Mouse (Mus musculus) kidney, adult 2 months (tissue): ENCODE data around the gene Slit3. TPM values are rescaled to one million over a fixed set of nuclear protein-coding genes. Genes with fewer than 3 reads are reported as not detected.

ENCODE experiments used
- DNase-seq: peaks from one replicate; pipeline ENCODE4 v3.0.0; 2021
- H3K27ac ChIP-seq: fragments of 200-500 bp; 2 replicates; pipeline ENCODE4 v1.5.1; 2012; ENCODE audit warnings: low read depth, low read length, control low read depth, inconsistent platforms; ENCODE audit not compliant: insufficient read depth
- H3K27me3 ChIP-seq: fragments of 200-500 bp; replicated peaks from 2 replicates; pipeline ENCODE4 v1.6.1; 2012; ENCODE audit warnings: mild to moderate bottlenecking, moderate library complexity, low read length, inconsistent platforms; ENCODE audit not compliant: control insufficient read depth, insufficient read depth
- H3K36me3 ChIP-seq: fragments of 200-500 bp; 2 replicates; pipeline ENCODE4 v1.6.1; 2012; ENCODE audit warnings: mild to moderate bottlenecking, moderate library complexity, low read length, inconsistent platforms; ENCODE audit not compliant: control insufficient read depth, insufficient read depth
- H3K4me1 ChIP-seq: fragments of 200-500 bp; 2 replicates; pipeline ENCODE4 v1.6.1; 2011; ENCODE audit warnings: low read length; ENCODE audit not compliant: control insufficient read depth, insufficient read depth
- H3K4me3 ChIP-seq: fragments of 200-500 bp; 2 replicates; pipeline ENCODE4 v1.5.1; 2011; ENCODE audit warnings: mild to moderate bottlenecking, low read depth, low read length, control low read depth; ENCODE audit not compliant: insufficient read depth
- CTCF ChIP-seq: fragments of 200-500 bp; conservative IDR thresholded peaks from 2 replicates; pipeline ENCODE4 v1.5.1; 2011; ENCODE audit warnings: low read depth, mild to moderate bottlenecking, control low read depth, low read length, moderate library complexity, mixed read lengths; ENCODE audit not compliant: insufficient read depth, insufficient read length
- POLR2A ChIP-seq: fragments of 200-500 bp; IDR thresholded peaks from one replicate; pipeline ENCODE4 v1.6.1; 2011; ENCODE audit warnings: low read depth, low read length, control low read depth
- WGBS: fragments of 180-500 bp; shearing (Covaris S2); methylation state at CpG from one replicate; pipeline ENCODE4 v1.1.7; 2018; 5-methylcytosine and 5-hydroxymethylcytosine counted together
- polyA plus RNA-seq: library from polyadenylated mRNA; depleted of rRNA; stranded (reverse); fragments of >200 nt; gene quantifications from 2 replicates; pipeline ENCODE4 v1.2.3, GENCODE M21; 2012

The Slit3 gene
- polyA plus RNA-seq, 1 experiment: 8.4 TPM

GRCm38 (mm10) chr11:35512686-35513085 lies 391.7 kb downstream of the Slit3 start:
- DNase-seq: no peak
- H3K27ac ChIP-seq: no peak overlapping the region
- H3K4me1 ChIP-seq: no peaks in the 10 kb centered on the region
- TF ChIP-seq CTCF: no peak
- TF ChIP-seq POLR2A: no peak
- H3K36me3 ChIP-seq: no peaks in the 10 kb centered on the region
- 15% methylated on average over 4 of the region's 4 CpGs for WGBS
- no peaks in the 10 kb centered on the region for H3K27me3 ChIP-seq
- no peak overlapping the region for H3K4me3 ChIP-seq

GRCm38 (mm10) chr11:35513343-35513742 lies 392.3 kb downstream of the Slit3 start:
- H3K4me1 ChIP-seq: no peaks in the 10 kb centered on the region
- H3K27me3 ChIP-seq: no peaks in the 10 kb centered on the region
- no peak for DNase-seq
- no peak overlapping the region for H3K4me3 ChIP-seq
- no peak overlapping the region for H3K27ac ChIP-seq
- TF ChIP-seq POLR2A (no peak), CTCF (no peak)
- WGBS: 49% methylated on average over 6 of the region's 6 CpGs
- H3K36me3 ChIP-seq: no peaks in the 10 kb centered on the region

- 46% methylated on average over 10 of the region's 10 CpGs for WGBS
- Histone ChIP-seq H3K4me3 (no peak overlapping the region), H3K36me3 (no peaks in the 10 kb centered on the region), H3K27ac (no peak overlapping the region), H3K27me3 (no peaks in the 10 kb centered on the region), H3K4me1 (no peaks in the 10 kb centered on the region)
- no peak for DNase-seq
- no peak for TF ChIP-seq CTCF
- no peak for TF ChIP-seq POLR2A
These were observed 401.9 kb downstream of the Slit3 start for GRCm38 (mm10) chr11:35522802-35523452.

GRCm38 (mm10) chr11:35523773-35524172 lies 402.7 kb downstream of the Slit3 start:
- no peak for TF ChIP-seq CTCF
- no peak for TF ChIP-seq POLR2A
- 90% methylated on average over 4 of the region's 4 CpGs for WGBS
- Histone ChIP-seq H3K27ac (no peak overlapping the region), H3K36me3 (no peaks in the 10 kb centered on the region), H3K4me1 (no peaks in the 10 kb centered on the region), H3K4me3 (no peak overlapping the region), H3K27me3 (no peaks in the 10 kb centered on the region)
- no peak for DNase-seq

- H3K27me3 ChIP-seq: no peaks in the 10 kb centered on the region
- TF ChIP-seq CTCF: no peak
- TF ChIP-seq POLR2A: no peak
- no peaks in the 10 kb centered on the region for H3K4me1 ChIP-seq
- H3K36me3 ChIP-seq: no peaks in the 10 kb centered on the region
- no peak overlapping the region for H3K27ac ChIP-seq
- no peak for DNase-seq
- WGBS: 69% methylated on average over 9 of the region's 9 CpGs
- H3K4me3 ChIP-seq: no peak overlapping the region
These were observed 405.3 kb downstream of the Slit3 start for GRCm38 (mm10) chr11:35526219-35526762.

- no peak for DNase-seq
- Histone ChIP-seq H3K4me3 (no peak overlapping the region), H3K27me3 (no peaks in the 10 kb centered on the region), H3K27ac (no peak overlapping the region), H3K36me3 (no peaks in the 10 kb centered on the region), H3K4me1 (no peaks in the 10 kb centered on the region)
- 70% methylated on average over 7 of the region's 7 CpGs for WGBS
- TF ChIP-seq POLR2A (no peak), CTCF (no peak)
These were observed 406.9 kb downstream of the Slit3 start for GRCm38 (mm10) chr11:35527816-35528462.

- TF ChIP-seq CTCF (no peak), POLR2A (no peak)
- Histone ChIP-seq H3K4me1 (no peaks in the 10 kb centered on the region), H3K36me3 (no peaks in the 10 kb centered on the region), H3K27ac (no peak overlapping the region), H3K4me3 (no peak overlapping the region), H3K27me3 (no peaks in the 10 kb centered on the region)
- 76% methylated on average over 6 of the region's 6 CpGs for WGBS
- DNase-seq: no peak
These were observed 414.0 kb downstream of the Slit3 start for GRCm38 (mm10) chr11:35535027-35535426.
